Mouse (Mus musculus) liver, postnatal 0 days (tissue): ENCODE results near the gene Lcp1. TPM values are rescaled to one million over a fixed set of nuclear protein-coding genes. Genes with fewer than 3 reads are reported as not detected.
"Not testable (repeated sequence)": the region's sequence is repeated elsewhere in the genome, so short reads cannot be mapped to it uniquely, and the experiment has no call there.

ENCODE experiments used
- ATAC-seq: fragments of 200-750 bp; cut with Nextera tagmentation; 2 replicates; pipeline ENCODE4 v1.8.0; 2017; ENCODE audit warnings: mild to moderate bottlenecking, moderate library complexity
- DNase-seq: peaks from one replicate; pipeline ENCODE4 v3.0.0-alpha.2; 2016
- H3K27ac ChIP-seq: fragments of 300-500 bp; sonication (generic); 2 replicates; pipeline ENCODE4 v1.5.1; 2014; ENCODE audit warnings: antibody characterized with exemption, moderate library complexity, mild to moderate bottlenecking, low read depth
- H3K27me3 ChIP-seq: fragments of 300-500 bp; sonication (generic); 2 replicates; pipeline ENCODE4 v1.6.1; 2014; ENCODE audit warnings: low read length, control low read depth, mixed read lengths; ENCODE audit not compliant: insufficient read depth
- H3K36me3 ChIP-seq: fragments of 300-500 bp; sonication (generic); replicated peaks from 2 replicates; pipeline ENCODE4 v1.6.1; 2014; ENCODE audit warnings: mild to moderate bottlenecking, control low read depth, low read length, moderate library complexity, mixed read lengths; ENCODE audit not compliant: insufficient read depth
- H3K4me1 ChIP-seq: fragments of 300-500 bp; sonication (generic); 2 replicates; pipeline ENCODE4 v1.6.1; 2014; ENCODE audit warnings: antibody characterized with exemption, mild to moderate bottlenecking, control low read depth; ENCODE audit not compliant: insufficient read depth
- H3K4me2 ChIP-seq: fragments of 300-500 bp; sonication (generic); 2 replicates; pipeline ENCODE4 v1.6.1; 2014; ENCODE audit warnings: low read depth, mild to moderate bottlenecking, low read length, moderate library complexity, mixed read lengths
- H3K4me3 ChIP-seq: fragments of 300-500 bp; sonication (generic); 2 replicates; pipeline ENCODE4 v1.5.1; 2014; ENCODE audit warnings: low read depth, low read length
- H3K9ac ChIP-seq: fragments of 300-500 bp; sonication (generic); replicated peaks from 2 replicates; pipeline ENCODE4 v1.6.1; 2014; ENCODE audit warnings: mild to moderate bottlenecking, moderate library complexity
- H3K9me3 ChIP-seq: fragments of 300-500 bp; sonication (generic); 2 replicates; pipeline ENCODE4 v1.6.1; 2016; ENCODE audit warnings: mild to moderate bottlenecking, control low read depth, low read length, mixed read lengths
- CTCF ChIP-seq: sonication (generic); IDR thresholded peaks from 2 replicates; pipeline ENCODE4 v1.5.1; 2016; ENCODE audit warnings: antibody characterized with exemption, low read depth
- EP300 ChIP-seq: IDR thresholded peaks from 2 replicates; pipeline ENCODE4 v1.6.1; 2016; ENCODE audit warnings: antibody characterized with exemption, low read depth, mild to moderate bottlenecking
- WGBS: fragments of 180-500 bp; shearing (Covaris S2); extraction: QIAGEN DNeasy Blood & Tissue Kit; methylation state at CpG from one replicate; pipeline ENCODE4 v1.1.7; 2014; ENCODE audit not compliant: insufficient replicate concordance; 5-methylcytosine and 5-hydroxymethylcytosine counted together
- polyA plus RNA-seq: library from polyadenylated mRNA; unstranded; fragments of >200 nt; fragmentation: Nextera tagmentation; extraction: Ambion mirVana; gene quantifications from 2 replicates; pipeline ENCODE4 v1.2.1, GENCODE M21; 2015

Gene Lcp1
- polyA plus RNA-seq, 1 experiment from 2014 or later: 45.5 TPM

- H3K9ac ChIP-seq: no peak overlapping the region
- DNase-seq (peak; percentile 71), ATAC-seq (peak; percentile 100)
- 50% methylated on average over 10 of the region's 10 CpGs for WGBS
- no peaks in the 10 kb centered on the region for H3K9me3 ChIP-seq
- no peak overlapping the region for H3K4me3 ChIP-seq
- TF ChIP-seq EP300: peak; percentile 98
- no peak for TF ChIP-seq CTCF
- H3K36me3 ChIP-seq: no peaks in the 10 kb centered on the region
- peak overlapping the region; percentile 44 for H3K4me2 ChIP-seq
- H3K27me3 ChIP-seq: no peaks in the 10 kb centered on the region
- peaks cover 31% of the 10 kb centered on the region for H3K4me1 ChIP-seq
- H3K27ac ChIP-seq: peak overlapping the region; percentile 92
Observed at GRCm38 (mm10) chr14:75138503-75138902, 7.6 kb downstream of the Lcp1 start.

GRCm38 (mm10) chr14:75139225-75139624 lies 8.3 kb downstream of the Lcp1 start:
- Histone ChIP-seq H3K9me3 (no peaks in the 10 kb centered on the region), H3K9ac (no peak overlapping the region), H3K4me3 (no peak overlapping the region), H3K4me1 (peaks cover 31% of the 10 kb centered on the region), H3K27me3 (no peaks in the 10 kb centered on the region), H3K4me2 (peak overlapping the region; percentile 33), H3K27ac (peak overlapping the region; percentile 92), H3K36me3 (no peaks in the 10 kb centered on the region)
- TF ChIP-seq EP300 (no peak), CTCF (no peak)
- no peak for DNase-seq
- 67% methylated on average over 2 of the region's 2 CpGs for WGBS
- peak; percentile 21; the same call in 1 of the 2 replicates for ATAC-seq

GRCm38 (mm10) chr14:75147706-75148105 lies 16.8 kb downstream of the Lcp1 start:
- WGBS: 31% methylated on average over 2 of the region's 2 CpGs
- H3K27me3 ChIP-seq, H3K27ac ChIP-seq, H3K36me3 ChIP-seq, H3K4me3 ChIP-seq, DNase-seq, H3K4me2 ChIP-seq, H3K9ac ChIP-seq, H3K9me3 ChIP-seq, ATAC-seq: not testable (repeated sequence)
- H3K4me1 ChIP-seq: peaks cover 27% of the 10 kb centered on the region

- DNase-seq: no peak
- H3K4me2 ChIP-seq: peak overlapping the region; percentile 48
- ATAC-seq: no peak
- TF ChIP-seq EP300: no peak
- TF ChIP-seq CTCF: no peak
- 0 out of 2 replicates have a peak overlapping the region, but pooled peaks have one; percentile 16 for H3K9ac ChIP-seq
- 24% methylated on average over 9 of the region's 9 CpGs for WGBS
- no peaks in the 10 kb centered on the region for H3K9me3 ChIP-seq
- no peak overlapping the region for H3K4me3 ChIP-seq
- H3K4me1 ChIP-seq: peaks cover 27% of the 10 kb centered on the region
- H3K27ac ChIP-seq: no peak overlapping the region
- no peaks in the 10 kb centered on the region for H3K36me3 ChIP-seq
- no peaks in the 10 kb centered on the region for H3K27me3 ChIP-seq
Observed at GRCm38 (mm10) chr14:75148229-75148628, 17.3 kb downstream of the Lcp1 start.

GRCm38 (mm10) chr14:75150653-75151052 lies 19.8 kb downstream of the Lcp1 start:
- H3K27ac ChIP-seq: no peak overlapping the region
- DNase-seq (no peak), ATAC-seq (peak; percentile 63)
- no peaks in the 10 kb centered on the region for H3K9me3 ChIP-seq
- H3K4me1 ChIP-seq: peaks cover 30% of the 10 kb centered on the region
- no peaks in the 10 kb centered on the region for H3K36me3 ChIP-seq
- TF ChIP-seq EP300 (no peak), CTCF (no peak)
- WGBS: 42% methylated on average over 2 of the region's 2 CpGs
- H3K4me2 ChIP-seq: no peak overlapping the region
- H3K4me3 ChIP-seq: no peak overlapping the region
- H3K9ac ChIP-seq: no peak overlapping the region
- no peaks in the 10 kb centered on the region for H3K27me3 ChIP-seq

GRCm38 (mm10) chr14:75151146-75151545 lies 20.2 kb downstream of the Lcp1 start:
- Histone ChIP-seq H3K4me3 (no peak overlapping the region), H3K9me3 (no peaks in the 10 kb centered on the region), H3K9ac (no peak overlapping the region), H3K27me3 (no peaks in the 10 kb centered on the region), H3K4me1 (peaks cover 30% of the 10 kb centered on the region), H3K36me3 (no peaks in the 10 kb centered on the region), H3K27ac (peak overlapping the region; percentile 45; the same call in 1 of the 2 replicates), H3K4me2 (no peak overlapping the region)
- no peak for TF ChIP-seq EP300
- no peak for TF ChIP-seq CTCF
- DNase-seq (no peak), ATAC-seq (no peak)
- 57% methylated on average over 3 of the region's 3 CpGs for WGBS

- Histone ChIP-seq H3K9me3 (no peaks in the 10 kb centered on the region), H3K27ac (no peak overlapping the region), H3K4me3 (no peak overlapping the region), H3K9ac (no peak overlapping the region), H3K36me3 (no peaks in the 10 kb centered on the region), H3K27me3 (no peaks in the 10 kb centered on the region), H3K4me2 (no peak overlapping the region), H3K4me1 (peaks cover 19% of the 10 kb centered on the region)
- WGBS: 70% methylated on average over 8 of the region's 8 CpGs
- TF ChIP-seq CTCF (no peak), EP300 (no peak)
- ATAC-seq (no peak), DNase-seq (peak; percentile 7)
Observed at GRCm38 (mm10) chr14:75154481-75154880, 23.6 kb downstream of the Lcp1 start.
